Mouse (Mus musculus): ENCODE data around the gene Ghdc.

GRCm38 (mm10) chr11:100736746-100737080, 34.0 kb downstream of the Ghdc start:
- TF ChIP-seq CTCF (IDR thresholded peaks at IDR 0.05; ENCODE audit: low read depth, low read length): no peak
- no peak for TF ChIP-seq POLR2A (IDR thresholded peaks at IDR 0.05; ENCODE audit: insufficient read depth, low read length)
- TF ChIP-seq EP300 (IDR thresholded peaks at IDR 0.05; ENCODE audit: insufficient read depth, low read depth, low read length): no peak
